Mouse (Mus musculus): ENCODE results near the gene G6pc2. TPM values are rescaled to one million over a fixed set of nuclear protein-coding genes. Genes with fewer than 3 reads are reported as not detected.

G6pc2 gene
- polyA plus RNA-seq (2015; fragmentation: Nextera tagmentation; extraction: Ambion mirVana) = not detected in 2 replicates

DNA sequence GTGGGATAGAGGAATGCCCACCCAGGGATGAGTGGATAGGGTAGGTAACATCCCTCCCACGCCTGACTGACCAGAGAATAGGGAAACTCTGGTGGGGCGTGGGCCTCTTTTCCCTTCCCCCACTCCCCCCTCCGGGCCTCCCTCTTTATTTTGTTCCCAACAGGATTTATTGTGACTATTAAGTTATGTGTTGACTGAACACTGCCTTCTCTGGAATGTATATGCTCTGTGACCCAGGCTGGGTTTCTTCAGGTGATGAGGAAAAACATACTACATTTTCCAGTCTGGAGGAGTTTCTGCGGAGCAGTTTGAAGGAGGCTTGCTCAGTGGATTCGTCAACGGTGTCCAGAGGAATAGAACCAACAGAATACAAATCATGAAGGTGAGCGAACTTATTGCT lies at the start of gene G6pc2:
Gene G6pc2 (plus strand): TSS at position 301 of the 400 bp plus-strand sequence.
- Histone ChIP-seq H3K27ac (replicated peaks) (no peak within 1 kb of the TSS), H3K9me3 (no peaks in the 10 kb centered on the region), H3K27me3 (replicated peaks) (no peaks in the 10 kb centered on the region), H3K9ac (no peak within 1 kb of the TSS), H3K4me1 (0 out of 2 replicates have a peak, but pooled peaks cover 2% of the 10 kb centered on the region), H3K4me3 (no peak within 1 kb of the TSS), H3K36me3 (no peaks in the 10 kb centered on the region), H3K4me2 (no peak within 1 kb of the TSS)
- WGBS = 73% methylated on average over 7 of the region's 7 CpGs
- ATAC-seq (ENCODE audit: extremely low read depth, insufficient number of reproducible peaks, low FRiP score, low TSS enrichment) = no peak

DNA sequence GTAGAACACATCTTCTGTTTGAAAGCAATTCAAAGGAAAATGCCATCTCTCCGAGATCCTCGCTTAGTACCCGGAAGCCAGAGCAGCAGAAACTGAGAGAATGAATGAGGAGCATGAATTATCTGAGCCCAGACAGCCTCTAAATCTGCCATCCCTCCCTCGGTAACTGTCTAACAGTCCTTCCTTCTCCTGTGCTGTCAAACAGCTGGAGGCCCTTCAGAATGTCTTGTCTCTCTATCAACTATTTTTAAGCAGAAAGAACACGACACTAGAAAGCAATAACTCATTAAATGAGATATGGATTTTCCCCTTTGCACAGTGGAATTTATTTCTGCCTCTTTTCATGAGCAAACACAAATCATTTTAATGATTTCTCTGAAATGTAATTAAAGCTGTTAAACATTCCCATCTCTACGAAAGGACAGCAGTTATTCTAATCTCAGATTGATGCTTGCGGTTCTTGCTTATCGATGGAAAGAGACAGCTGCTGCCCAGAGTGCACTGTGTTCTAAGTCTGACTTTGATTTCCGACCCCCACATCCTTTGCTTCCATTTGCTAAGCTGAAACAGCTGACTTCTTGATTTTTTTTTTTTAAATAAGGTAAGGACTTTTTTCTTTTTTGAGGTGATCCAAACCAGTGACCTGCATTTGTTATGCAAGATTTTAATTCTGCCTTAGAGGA lies 40.3 kb upstream of the G6pc2 start:
- no peak for ATAC-seq (ENCODE audit: extremely low read depth, insufficient number of reproducible peaks, low FRiP score, low TSS enrichment)
- no peak overlapping the region for H3K27ac ChIP-seq (replicated peaks)
- WGBS = 64% methylated on average over 9 of the region's 9 CpGs
- no peaks in the 10 kb centered on the region for H3K4me1 ChIP-seq
- no peak overlapping the region for H3K4me2 ChIP-seq
- no peaks in the 10 kb centered on the region for H3K9me3 ChIP-seq
- no peak overlapping the region for H3K9ac ChIP-seq
- H3K4me3 ChIP-seq = no peak overlapping the region
- H3K36me3 ChIP-seq = no peaks in the 10 kb centered on the region
- H3K27me3 ChIP-seq (replicated peaks) = no peaks in the 10 kb centered on the region

DNA sequence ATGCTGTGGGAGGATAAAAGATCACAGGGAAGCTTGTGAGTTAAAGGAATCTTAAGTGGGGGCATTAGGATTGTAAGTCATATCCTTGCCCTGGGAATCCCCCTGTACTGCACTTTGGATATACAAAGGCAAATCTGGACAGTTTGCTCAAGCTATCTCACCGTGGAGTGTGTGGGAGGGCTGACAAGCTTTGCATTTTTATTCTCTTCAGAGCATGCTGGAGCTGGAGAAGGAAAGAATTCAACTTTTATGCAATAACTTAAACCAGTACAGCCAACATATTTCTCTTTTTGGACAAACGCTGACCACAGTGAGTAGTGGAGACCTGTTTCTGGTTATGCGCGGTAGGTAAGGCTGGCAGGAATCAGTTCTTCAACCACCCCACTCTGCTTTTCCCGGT lies 35.6 kb upstream of the G6pc2 start:
- Histone ChIP-seq H3K27ac (replicated peaks) (no peak overlapping the region), H3K27me3 (replicated peaks) (no peaks in the 10 kb centered on the region), H3K9me3 (no peaks in the 10 kb centered on the region), H3K9ac (no peak overlapping the region), H3K4me1 (no peaks in the 10 kb centered on the region), H3K4me2 (no peak overlapping the region), H3K36me3 (no peaks in the 10 kb centered on the region), H3K4me3 (no peak overlapping the region)
- no peak for ATAC-seq (ENCODE audit: extremely low read depth, insufficient number of reproducible peaks, low FRiP score, low TSS enrichment)
- 77% methylated on average over 5 of the region's 5 CpGs for WGBS

DNA sequence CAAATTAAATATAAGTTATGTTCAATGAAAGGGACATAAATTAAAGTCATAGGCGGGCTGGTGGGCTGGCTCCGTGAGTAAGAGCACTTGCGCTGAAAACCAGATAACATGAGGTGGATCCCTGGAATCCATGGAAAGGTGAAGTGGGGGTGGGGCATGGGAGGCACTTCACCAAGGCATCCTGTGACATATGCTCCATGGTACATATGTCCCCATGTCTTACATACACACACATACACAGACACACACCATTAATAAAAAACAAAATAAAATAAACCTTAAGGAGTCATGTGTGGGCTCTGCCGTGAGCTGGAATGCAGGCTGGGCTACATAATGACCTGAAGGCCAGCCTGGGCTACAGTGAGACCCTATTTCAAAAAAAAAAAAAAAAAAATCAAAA lies 31.2 kb upstream of the G6pc2 start:
- Histone ChIP-seq H3K4me3 (no peak overlapping the region), H3K4me2 (no peak overlapping the region), H3K4me1 (no peaks in the 10 kb centered on the region), H3K27ac (replicated peaks) (no peak overlapping the region), H3K9me3 (no peaks in the 10 kb centered on the region), H3K36me3 (no peaks in the 10 kb centered on the region), H3K27me3 (replicated peaks) (no peaks in the 10 kb centered on the region), H3K9ac (no peak overlapping the region)
- WGBS = 90% methylated on average over 4 of the region's 4 CpGs
- ATAC-seq (ENCODE audit: extremely low read depth, insufficient number of reproducible peaks, low FRiP score, low TSS enrichment) = no peak

DNA sequence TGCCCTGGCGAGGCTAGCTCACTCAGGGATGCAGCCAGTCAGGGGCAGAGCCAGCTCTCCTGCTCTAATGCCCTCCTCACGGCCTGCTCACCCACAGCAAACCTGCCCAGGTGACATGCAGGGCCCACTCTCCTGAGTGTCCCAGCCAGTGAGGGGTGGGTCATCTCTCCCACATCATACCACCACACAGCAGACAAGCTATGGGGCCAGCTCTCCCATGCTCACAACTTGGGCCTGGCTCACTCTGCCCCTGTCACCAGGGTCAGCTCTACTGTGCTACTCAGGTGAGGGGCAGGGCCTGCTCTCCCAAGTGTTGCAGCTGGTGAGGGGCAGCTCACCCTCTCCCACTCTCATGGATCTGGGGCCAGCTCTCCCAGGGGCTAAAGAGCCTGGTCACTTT lies 22.9 kb upstream of the G6pc2 start:
- Histone ChIP-seq H3K4me3 (no peak overlapping the region), H3K27ac (replicated peaks) (no peak overlapping the region), H3K4me1 (no peaks in the 10 kb centered on the region), H3K4me2 (no peak overlapping the region), H3K36me3 (peaks cover 21% of the 10 kb centered on the region), H3K27me3 (replicated peaks) (no peaks in the 10 kb centered on the region), H3K9ac (no peak overlapping the region), H3K9me3 (no peaks in the 10 kb centered on the region)
- 83% methylated on average over 2 of the region's 2 CpGs for WGBS
- no peak for ATAC-seq (ENCODE audit: extremely low read depth, insufficient number of reproducible peaks, low FRiP score, low TSS enrichment)

DNA sequence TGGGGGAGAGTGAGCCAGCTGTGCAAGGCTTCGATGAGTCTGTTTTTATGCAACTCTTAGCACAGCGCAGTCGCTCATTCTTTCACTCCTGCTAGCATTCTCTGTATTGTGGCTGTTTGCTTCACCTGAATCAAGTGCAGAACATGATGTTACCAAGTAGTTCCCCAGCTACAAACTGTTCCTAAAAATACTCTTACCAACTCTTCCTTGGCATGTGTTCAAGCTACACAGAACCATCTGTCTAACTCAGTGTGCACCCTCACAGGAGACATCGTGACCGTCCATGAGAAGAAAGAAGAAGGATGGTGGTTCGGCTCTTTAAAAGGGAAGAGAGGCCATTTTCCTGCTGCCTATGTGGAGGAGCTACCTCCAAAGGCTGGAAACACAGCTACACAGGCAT lies 22.1 kb upstream of the G6pc2 start:
- H3K27me3 ChIP-seq (replicated peaks) = no peaks in the 10 kb centered on the region
- H3K4me1 ChIP-seq = no peaks in the 10 kb centered on the region
- H3K9ac ChIP-seq = 0 out of 2 replicates have a peak overlapping the region, but pooled peaks have one; percentile 33
- no peak overlapping the region for H3K27ac ChIP-seq (replicated peaks)
- H3K36me3 ChIP-seq = peaks cover 28% of the 10 kb centered on the region
- ATAC-seq (ENCODE audit: extremely low read depth, insufficient number of reproducible peaks, low FRiP score, low TSS enrichment) = no peak
- WGBS = 83% methylated on average over 6 of the region's 6 CpGs
- no peak overlapping the region for H3K4me3 ChIP-seq
- no peaks in the 10 kb centered on the region for H3K9me3 ChIP-seq
- H3K4me2 ChIP-seq = no peak overlapping the region

DNA sequence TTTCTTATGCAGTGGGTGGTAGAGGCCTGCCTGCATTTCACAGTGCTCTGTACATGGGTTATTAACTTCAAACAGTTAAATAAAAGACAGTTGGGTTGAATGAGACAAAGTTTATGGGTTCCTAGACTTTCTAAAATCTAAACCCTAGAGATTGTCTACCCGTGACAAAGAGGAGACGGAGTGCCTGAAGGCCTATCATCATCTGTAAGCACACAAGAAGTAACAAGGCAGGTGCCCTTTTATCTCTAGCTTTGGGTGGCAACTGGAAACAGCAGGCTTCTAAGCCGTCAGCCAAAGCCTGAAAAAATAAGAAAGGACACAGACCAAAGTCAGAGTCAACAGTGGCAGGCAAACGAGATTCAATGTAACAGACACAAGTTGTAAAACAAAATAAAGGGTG lies 21.7 kb upstream of the G6pc2 start:
- H3K9ac ChIP-seq = no peak overlapping the region
- no peak overlapping the region for H3K4me2 ChIP-seq
- H3K27ac ChIP-seq (replicated peaks) = no peak overlapping the region
- H3K4me1 ChIP-seq = no peaks in the 10 kb centered on the region
- no peaks in the 10 kb centered on the region for H3K27me3 ChIP-seq (replicated peaks)
- no peak for ATAC-seq (ENCODE audit: extremely low read depth, insufficient number of reproducible peaks, low FRiP score, low TSS enrichment)
- H3K36me3 ChIP-seq = peaks cover 33% of the 10 kb centered on the region
- H3K4me3 ChIP-seq = no peak overlapping the region
- no peaks in the 10 kb centered on the region for H3K9me3 ChIP-seq
- WGBS = 74% methylated on average over 4 of the region's 4 CpGs

DNA sequence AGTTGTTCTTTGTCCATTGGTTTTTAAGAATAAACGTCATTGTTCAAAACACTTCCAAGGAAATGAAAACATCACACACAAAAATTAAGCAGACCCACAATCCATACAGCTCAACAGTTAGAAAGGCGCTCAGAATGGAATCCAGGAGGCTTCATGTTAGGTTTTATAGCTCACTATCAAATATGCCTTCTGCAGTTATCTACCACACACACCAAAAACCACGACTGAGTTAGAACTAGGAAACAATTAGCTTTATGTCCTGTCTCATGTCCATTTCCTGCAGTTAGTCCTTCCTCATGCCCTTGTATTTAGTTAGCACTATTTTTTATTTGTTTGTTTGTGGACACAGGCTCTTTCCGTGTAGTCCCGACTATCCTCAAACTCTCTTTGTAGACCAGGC lies 19.8 kb upstream of the G6pc2 start:
- Histone ChIP-seq H3K9ac (no peak overlapping the region), H3K36me3 (peaks cover 51% of the 10 kb centered on the region), H3K9me3 (no peaks in the 10 kb centered on the region), H3K4me1 (no peaks in the 10 kb centered on the region), H3K27ac (replicated peaks) (no peak overlapping the region), H3K27me3 (replicated peaks) (no peaks in the 10 kb centered on the region), H3K4me3 (no peak overlapping the region), H3K4me2 (no peak overlapping the region)
- 76% methylated on average over 5 of the region's 5 CpGs for whole genome bisulfite sequencing
- ATAC-seq (ENCODE audit: extremely low read depth, insufficient number of reproducible peaks, low FRiP score, low TSS enrichment) = no peak

DNA sequence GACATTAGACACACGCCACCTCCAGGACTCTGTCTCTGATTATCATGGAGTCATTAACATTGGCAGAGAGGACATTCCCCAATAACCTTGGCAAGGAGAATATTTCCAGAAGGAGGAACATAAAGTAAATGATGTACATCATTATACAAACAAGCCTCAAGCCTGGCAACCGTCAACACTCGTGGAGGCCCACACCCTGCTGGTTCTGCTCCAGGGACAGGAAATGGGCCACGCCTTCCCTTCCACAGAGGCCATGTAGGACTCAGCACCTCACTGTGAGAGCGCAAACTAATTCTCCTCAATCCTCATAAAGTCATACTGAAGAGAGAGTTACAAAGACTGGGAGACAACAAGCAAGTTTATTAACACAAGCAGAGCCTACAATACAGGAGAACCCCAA lies 17.3 kb upstream of the G6pc2 start:
- Histone ChIP-seq H3K27ac (replicated peaks) (no peak overlapping the region), H3K27me3 (replicated peaks) (no peaks in the 10 kb centered on the region), H3K4me1 (no peaks in the 10 kb centered on the region), H3K4me2 (no peak overlapping the region), H3K9me3 (no peaks in the 10 kb centered on the region), H3K9ac (no peak overlapping the region), H3K36me3 (peaks cover 70% of the 10 kb centered on the region), H3K4me3 (no peak overlapping the region)
- 79% methylated on average over 5 of the region's 5 CpGs for WGBS
- no peak for ATAC-seq (ENCODE audit: extremely low read depth, insufficient number of reproducible peaks, low FRiP score, low TSS enrichment)

DNA sequence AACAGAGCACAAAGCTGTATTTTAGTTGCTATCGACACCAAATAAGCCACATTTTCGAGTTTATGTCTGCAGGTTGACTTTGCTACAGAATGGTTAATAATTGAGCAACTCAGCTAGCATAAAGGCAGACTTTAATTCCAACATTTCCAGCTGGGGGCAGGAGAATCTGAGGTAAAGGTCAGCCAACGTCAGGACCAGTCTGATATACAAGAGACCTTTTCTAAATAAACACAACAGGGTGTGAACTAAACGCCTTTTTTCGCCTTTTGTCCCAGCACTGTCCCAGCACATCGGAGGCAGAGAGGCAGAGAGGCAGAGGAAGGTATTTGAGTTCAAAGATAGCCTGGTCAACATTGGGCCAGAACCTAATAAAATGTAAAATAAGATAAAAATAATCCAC lies 5.7 kb upstream of the G6pc2 start:
- H3K9ac ChIP-seq = peak overlapping the region; percentile 92
- no peaks in the 10 kb centered on the region for H3K27me3 ChIP-seq (replicated peaks)
- no peaks in the 10 kb centered on the region for H3K9me3 ChIP-seq
- ATAC-seq (ENCODE audit: extremely low read depth, insufficient number of reproducible peaks, low FRiP score, low TSS enrichment) = no peak
- WGBS = 22% methylated on average over 6 of the region's 6 CpGs
- peak overlapping the region; percentile 96 for H3K4me3 ChIP-seq
- peak overlapping the region; percentile 84 for H3K27ac ChIP-seq (replicated peaks)
- peaks cover 13% of the 10 kb centered on the region for H3K4me1 ChIP-seq
- H3K36me3 ChIP-seq = peaks cover 25% of the 10 kb centered on the region
- H3K4me2 ChIP-seq = peak overlapping the region; percentile 84

DNA sequence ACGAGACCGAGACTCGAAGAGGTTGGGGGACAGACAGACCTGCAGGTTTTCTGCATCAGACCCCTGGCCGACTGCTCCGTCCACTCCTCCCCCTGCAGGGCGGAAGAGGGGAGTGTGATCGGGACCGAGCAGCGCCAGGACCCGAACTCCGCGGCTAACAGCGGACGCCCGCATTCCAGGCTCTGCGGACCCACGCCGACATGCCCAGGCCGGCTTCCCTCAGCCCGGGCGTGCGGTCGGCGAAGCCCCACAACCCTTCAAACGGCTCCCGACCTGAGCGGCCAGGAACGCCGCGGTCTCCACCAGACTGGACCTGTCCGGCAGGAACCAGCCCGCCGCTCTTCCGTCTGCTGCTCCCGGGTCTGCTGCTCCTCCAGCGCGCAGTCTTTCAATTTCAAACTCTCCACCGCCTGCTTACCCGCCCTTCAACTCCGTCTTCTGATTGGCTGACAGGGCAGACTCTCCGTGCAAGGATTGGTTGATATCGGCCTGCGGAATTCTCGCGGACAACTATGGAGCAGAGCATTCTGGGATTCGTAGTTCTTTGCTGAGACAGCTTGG lies 5.0 kb upstream of the G6pc2 start, which contains the start of gene Spc25:
Gene Spc25 (minus strand): TSS at position 404 of the 561 bp plus-strand sequence.
- ATAC-seq (ENCODE audit: extremely low read depth, insufficient number of reproducible peaks, low FRiP score, low TSS enrichment) = peak; percentile 98
- peaks cover 13% of the 10 kb centered on the region for H3K4me1 ChIP-seq
- peaks cover 23% of the 10 kb centered on the region for H3K36me3 ChIP-seq
- peak within 1 kb of the TSS; percentile 84 for H3K4me2 ChIP-seq
- H3K9ac ChIP-seq = peak within 1 kb of the TSS; percentile 92
- under 1% methylated on average over 43 of the region's 46 CpGs for WGBS
- peak within 1 kb of the TSS; percentile 84 for H3K27ac ChIP-seq (replicated peaks)
- no peaks in the 10 kb centered on the region for H3K9me3 ChIP-seq
- H3K27me3 ChIP-seq (replicated peaks) = no peaks in the 10 kb centered on the region
- H3K4me3 ChIP-seq = peak within 1 kb of the TSS; percentile 96

DNA sequence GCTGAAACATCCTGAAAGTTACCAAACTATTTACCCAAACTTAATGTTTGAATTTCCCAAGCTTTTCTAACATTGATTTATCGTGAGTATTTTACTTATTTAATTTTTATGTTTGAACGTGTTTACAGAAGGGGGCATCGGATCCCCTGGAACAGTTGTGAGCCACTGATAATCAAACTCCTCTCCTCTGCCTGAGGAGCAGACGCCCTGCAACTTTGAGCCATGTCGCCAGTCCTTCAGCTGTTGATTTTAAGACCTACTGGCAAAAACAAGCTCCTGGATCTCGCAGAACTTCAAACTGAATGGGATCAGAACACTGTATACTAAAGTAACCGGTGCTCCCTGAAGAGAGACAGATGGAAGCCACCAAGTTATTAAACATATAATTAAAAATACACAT lies 4.3 kb upstream of the G6pc2 start:
- Histone ChIP-seq H3K4me3 (peak overlapping the region; percentile 96), H3K27me3 (replicated peaks) (no peaks in the 10 kb centered on the region), H3K9me3 (no peaks in the 10 kb centered on the region), H3K9ac (peak overlapping the region; percentile 53), H3K27ac (replicated peaks) (no peak overlapping the region), H3K4me2 (peak overlapping the region; percentile 84), H3K36me3 (peaks cover 16% of the 10 kb centered on the region), H3K4me1 (peaks cover 13% of the 10 kb centered on the region)
- 17% methylated on average over 7 of the region's 7 CpGs for WGBS
- no peak for ATAC-seq (ENCODE audit: extremely low read depth, insufficient number of reproducible peaks, low FRiP score, low TSS enrichment)

All from heart, embryonic 13.5 days (tissue).